Mouse (Mus musculus) lung, adult 18-20 months (tissue): ENCODE measurements around the gene Myh9.

Experiments
- DNase-seq, 2 experiments: peaks; one replicate each; pipeline ENCODE4 v3.0.0; 2022; ENCODE audit warnings: mixed read lengths in 2 of 2

The Myh9 gene

GRCm38 (mm10) chr15:77784039-77784824, 57.7 kb downstream of the Myh9 start:
- DNase-seq: no peak

GRCm38 (mm10) chr15:77782449-77783014, 59.4 kb downstream of the Myh9 start:
- DNase-seq: peak in 1 of 2 experiments; percentile 63

- DNase-seq: peak; percentile 69 to 75
Measured at GRCm38 (mm10) chr15:77775186-77775963, 66.6 kb downstream of the Myh9 start.

GRCm38 (mm10) chr15:77774303-77774702, 67.7 kb downstream of the Myh9 start:
- DNase-seq: no peak

GRCm38 (mm10) chr15:77773099-77773915, 68.7 kb downstream of the Myh9 start:
- no peak for DNase-seq

GRCm38 (mm10) chr15:77770942-77771341, 71.0 kb downstream of the Myh9 start:
- no peak for DNase-seq

- DNase-seq: no peak
Measured at GRCm38 (mm10) chr15:77770341-77770740, 71.6 kb downstream of the Myh9 start.

GRCm38 (mm10) chr15:77766981-77767380, 75.0 kb downstream of the Myh9 start:
- DNase-seq: no peak

GRCm38 (mm10) chr15:77765484-77766093, 76.4 kb downstream of the Myh9 start:
- no peak for DNase-seq

GRCm38 (mm10) chr15:77764391-77765006, 77.5 kb downstream of the Myh9 start:
- peak; percentile 76 for DNase-seq

GRCm38 (mm10) chr15:77763702-77764101, 78.3 kb downstream of the Myh9 start:
- no peak for DNase-seq

GRCm38 (mm10) chr15:77763050-77763449, 78.9 kb downstream of the Myh9 start:
- no peak for DNase-seq

- DNase-seq: peak in 1 of 2 experiments; percentile 35
Measured at GRCm38 (mm10) chr15:77761561-77762380, 80.2 kb downstream of the Myh9 start.

GRCm38 (mm10) chr15:77761083-77761482, 80.9 kb downstream of the Myh9 start:
- DNase-seq: no peak

GRCm38 (mm10) chr15:77760037-77760436, 81.9 kb downstream of the Myh9 start:
- DNase-seq: no peak

- no peak for DNase-seq
Measured at GRCm38 (mm10) chr15:77757586-77758226, 84.3 kb downstream of the Myh9 start.

- DNase-seq: peak in 1 of 2 experiments; percentile 55
Measured at GRCm38 (mm10) chr15:77756848-77757247, 85.1 kb downstream of the Myh9 start, which contains the start of gene Apol8. Gene Apol8 (minus strand): TSS chr15:77757003.

- DNase-seq: no peak
Measured at GRCm38 (mm10) chr15:77756081-77756480, 85.9 kb downstream of the Myh9 start.

- no peak for DNase-seq
Measured at GRCm38 (mm10) chr15:77755132-77755531, 86.8 kb downstream of the Myh9 start.

GRCm38 (mm10) chr15:77752443-77752842, 89.5 kb downstream of the Myh9 start:
- DNase-seq: no peak
